Mouse (Mus musculus): ENCODE data around the gene Cdc6. TPM values are rescaled to one million over a fixed set of nuclear protein-coding genes. Genes with fewer than 3 reads are reported as not detected.

Gene Cdc6
- polyA plus RNA-seq, 1 experiment: 55.8 TPM

DNA sequence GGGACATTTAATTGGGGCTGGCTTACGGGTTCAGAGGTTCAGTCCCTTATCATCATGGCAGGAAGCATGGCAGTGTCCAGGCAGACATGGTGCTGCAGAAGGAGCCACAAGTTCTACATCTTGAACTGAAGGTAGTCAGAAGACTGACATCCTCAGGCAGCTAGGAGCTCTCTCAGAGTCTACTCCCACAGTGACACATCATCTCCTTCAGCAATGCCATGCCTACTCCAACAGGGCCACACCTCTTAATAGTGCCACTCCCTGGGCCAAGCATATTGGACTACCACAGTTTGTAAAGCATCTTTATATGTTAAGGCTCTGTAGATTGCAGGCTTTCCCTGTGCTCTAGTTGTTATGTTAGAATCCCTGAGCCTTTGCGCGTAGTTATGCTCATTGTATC, 19.9 kb upstream of the Cdc6 start:
- Histone ChIP-seq H3K9ac (ENCODE audit: low read depth, poor library complexity, severe bottlenecking) (no peak overlapping the region), H3K36me3 (ENCODE audit: control insufficient read depth, insufficient read depth, low read length, poor library complexity, severe bottlenecking) (peaks cover 24% of the 10 kb centered on the region), H3K9me3 (replicated peaks; ENCODE audit: control insufficient read depth, insufficient read depth, low read length, poor library complexity, severe bottlenecking) (no peaks in the 10 kb centered on the region), H3K27me3 (ENCODE audit: control insufficient read depth, insufficient read depth, low read length, poor library complexity, severe bottlenecking) (no peaks in the 10 kb centered on the region), H3K4me3 (ENCODE audit: low read depth, low read length) (no peak overlapping the region), H3K4me1 (ENCODE audit: control insufficient read depth, insufficient read depth, low read length) (no peaks in the 10 kb centered on the region), H3K27ac (ENCODE audit: insufficient read depth, low read length) (no peak overlapping the region)
- no peak for TF ChIP-seq POLR2A (IDR thresholded peaks at IDR 0.05; ENCODE audit: insufficient read depth, low read length)
- TF ChIP-seq CTCF (IDR thresholded peaks at IDR 0.05; ENCODE audit: low read depth, low read length): no peak
- no peak for TF ChIP-seq EP300 (IDR thresholded peaks at IDR 0.05; ENCODE audit: insufficient read depth, low read depth, low read length)

DNA sequence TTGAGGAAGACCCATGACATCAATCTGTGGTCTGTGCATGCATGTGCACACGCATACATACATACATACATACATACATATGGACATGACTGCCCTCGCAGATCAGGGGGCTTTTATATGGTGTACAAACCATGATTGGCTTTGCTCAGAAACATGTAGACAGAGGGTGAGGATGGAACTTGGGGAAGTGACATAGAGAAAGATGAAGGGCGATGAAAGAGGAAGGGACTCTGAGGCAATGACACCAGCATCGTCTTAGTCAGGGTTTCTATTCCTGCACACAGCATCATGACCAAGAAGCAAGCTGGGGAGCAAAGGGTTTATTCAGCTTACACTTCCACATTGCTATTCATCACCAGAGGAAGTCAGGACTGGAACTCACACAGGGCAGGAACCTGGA, 18.5 kb upstream of the Cdc6 start:
- peaks cover 30% of the 10 kb centered on the region for H3K36me3 ChIP-seq (ENCODE audit: control insufficient read depth, insufficient read depth, low read length, poor library complexity, severe bottlenecking)
- H3K27me3 ChIP-seq (ENCODE audit: control insufficient read depth, insufficient read depth, low read length, poor library complexity, severe bottlenecking): no peaks in the 10 kb centered on the region
- H3K9ac ChIP-seq (ENCODE audit: low read depth, poor library complexity, severe bottlenecking): no peak overlapping the region
- H3K4me3 ChIP-seq (ENCODE audit: low read depth, low read length): no peak overlapping the region
- no peak overlapping the region for H3K27ac ChIP-seq (ENCODE audit: insufficient read depth, low read length)
- no peaks in the 10 kb centered on the region for H3K4me1 ChIP-seq (ENCODE audit: control insufficient read depth, insufficient read depth, low read length)
- TF ChIP-seq EP300 (IDR thresholded peaks at IDR 0.05; ENCODE audit: insufficient read depth, low read depth, low read length) (no peak), POLR2A (IDR thresholded peaks at IDR 0.05; ENCODE audit: insufficient read depth, low read length) (no peak), CTCF (IDR thresholded peaks at IDR 0.05; ENCODE audit: low read depth, low read length) (no peak)
- no peaks in the 10 kb centered on the region for H3K9me3 ChIP-seq (replicated peaks; ENCODE audit: control insufficient read depth, insufficient read depth, low read length, poor library complexity, severe bottlenecking)

DNA sequence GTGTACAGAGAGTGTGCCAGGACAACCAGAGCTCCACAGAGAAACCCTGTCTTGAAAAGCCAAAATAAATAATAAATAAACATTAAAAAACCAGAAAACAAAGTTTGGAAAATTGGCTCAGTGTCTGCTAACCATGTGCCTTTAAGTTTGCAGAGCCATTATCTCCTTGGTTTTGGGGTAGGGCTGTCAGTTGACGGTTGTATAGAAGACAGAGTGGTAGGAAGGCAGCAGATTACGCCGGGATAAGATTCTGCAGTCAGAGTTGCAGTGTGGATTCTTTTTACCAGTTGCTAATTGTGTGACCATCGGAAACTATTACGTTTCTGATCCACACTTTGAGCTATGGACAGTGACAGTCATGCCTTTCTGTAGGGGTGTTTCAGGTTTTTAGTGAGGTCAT, 17.6 kb upstream of the Cdc6 start:
- H3K27me3 ChIP-seq (ENCODE audit: control insufficient read depth, insufficient read depth, low read length, poor library complexity, severe bottlenecking): no peaks in the 10 kb centered on the region
- no peaks in the 10 kb centered on the region for H3K4me1 ChIP-seq (ENCODE audit: control insufficient read depth, insufficient read depth, low read length)
- peaks cover 27% of the 10 kb centered on the region for H3K36me3 ChIP-seq (ENCODE audit: control insufficient read depth, insufficient read depth, low read length, poor library complexity, severe bottlenecking)
- H3K9ac ChIP-seq (ENCODE audit: low read depth, poor library complexity, severe bottlenecking): no peak overlapping the region
- H3K9me3 ChIP-seq (replicated peaks; ENCODE audit: control insufficient read depth, insufficient read depth, low read length, poor library complexity, severe bottlenecking): no peaks in the 10 kb centered on the region
- TF ChIP-seq EP300 (IDR thresholded peaks at IDR 0.05; ENCODE audit: insufficient read depth, low read depth, low read length) (no peak), POLR2A (IDR thresholded peaks at IDR 0.05; ENCODE audit: insufficient read depth, low read length) (no peak), CTCF (IDR thresholded peaks at IDR 0.05; ENCODE audit: low read depth, low read length) (no peak)
- H3K27ac ChIP-seq (ENCODE audit: insufficient read depth, low read length): no peak overlapping the region
- H3K4me3 ChIP-seq (ENCODE audit: low read depth, low read length): no peak overlapping the region

DNA sequence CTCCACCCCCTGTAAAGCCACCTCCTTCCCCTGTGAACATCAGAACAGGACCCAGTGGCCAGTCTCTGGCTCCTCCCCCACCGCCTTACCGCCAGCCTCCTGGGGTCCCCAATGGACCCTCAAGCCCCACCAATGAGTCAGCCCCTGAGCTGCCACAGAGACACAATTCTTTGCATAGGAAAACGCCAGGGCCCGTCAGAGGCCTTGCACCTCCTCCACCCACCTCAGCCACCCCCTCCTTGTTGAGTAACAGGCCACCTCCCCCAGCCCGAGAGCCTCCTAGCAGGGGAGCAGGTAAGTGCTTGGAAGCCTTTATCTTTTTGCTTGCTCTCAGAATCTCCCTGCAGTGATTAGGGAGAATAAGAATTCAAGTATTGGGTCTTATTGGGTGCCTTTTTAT, 15.2 kb upstream of the Cdc6 start:
- Histone ChIP-seq H3K27me3 (ENCODE audit: control insufficient read depth, insufficient read depth, low read length, poor library complexity, severe bottlenecking) (no peaks in the 10 kb centered on the region), H3K27ac (ENCODE audit: insufficient read depth, low read length) (no peak overlapping the region), H3K4me1 (ENCODE audit: control insufficient read depth, insufficient read depth, low read length) (no peaks in the 10 kb centered on the region), H3K9me3 (replicated peaks; ENCODE audit: control insufficient read depth, insufficient read depth, low read length, poor library complexity, severe bottlenecking) (no peaks in the 10 kb centered on the region), H3K9ac (ENCODE audit: low read depth, poor library complexity, severe bottlenecking) (no peak overlapping the region), H3K4me3 (ENCODE audit: low read depth, low read length) (no peak overlapping the region), H3K36me3 (ENCODE audit: control insufficient read depth, insufficient read depth, low read length, poor library complexity, severe bottlenecking) (peaks cover 34% of the 10 kb centered on the region)
- TF ChIP-seq EP300 (IDR thresholded peaks at IDR 0.05; ENCODE audit: insufficient read depth, low read depth, low read length) (no peak), POLR2A (IDR thresholded peaks at IDR 0.05; ENCODE audit: insufficient read depth, low read length) (no peak), CTCF (IDR thresholded peaks at IDR 0.05; ENCODE audit: low read depth, low read length) (no peak)

DNA sequence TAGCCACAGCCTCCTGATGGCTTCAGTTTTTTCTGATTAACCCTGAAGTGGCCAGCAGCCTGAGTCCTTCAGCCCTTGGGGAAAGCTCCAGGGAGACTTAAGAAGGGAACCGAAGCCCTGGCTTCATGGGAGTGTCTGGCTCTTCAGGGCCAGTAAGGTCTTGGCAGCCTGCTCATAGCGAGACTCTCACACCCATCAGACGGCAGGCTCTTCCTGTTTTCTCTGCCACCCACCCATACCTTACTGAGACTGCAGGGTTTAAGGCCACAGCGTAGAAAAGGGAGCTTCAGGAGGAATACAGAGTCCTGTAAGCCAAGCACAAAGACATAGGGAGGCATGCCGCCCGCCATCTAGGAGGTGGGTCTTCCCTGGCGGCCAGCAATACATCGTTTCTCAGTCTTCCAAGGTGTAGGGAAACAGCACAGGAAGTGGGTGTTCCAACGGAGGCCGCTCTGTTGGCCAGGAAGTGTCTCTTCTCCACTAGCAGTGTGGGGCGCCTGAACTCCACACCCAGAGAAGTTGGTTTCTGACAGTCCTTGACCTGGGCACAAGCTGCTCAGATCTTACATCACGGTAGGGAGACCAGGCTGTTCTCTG, 7.0 kb upstream of the Cdc6 start:
- no peak overlapping the region for H3K27ac ChIP-seq (ENCODE audit: insufficient read depth, low read length)
- TF ChIP-seq POLR2A (IDR thresholded peaks at IDR 0.05; ENCODE audit: insufficient read depth, low read length) (no peak), CTCF (IDR thresholded peaks at IDR 0.05; ENCODE audit: low read depth, low read length) (no peak)
- H3K36me3 ChIP-seq (ENCODE audit: control insufficient read depth, insufficient read depth, low read length, poor library complexity, severe bottlenecking): peaks cover 30% of the 10 kb centered on the region
- H3K4me3 ChIP-seq (ENCODE audit: low read depth, low read length): no peak overlapping the region
- no peaks in the 10 kb centered on the region for H3K9me3 ChIP-seq (replicated peaks; ENCODE audit: control insufficient read depth, insufficient read depth, low read length, poor library complexity, severe bottlenecking)
- H3K4me1 ChIP-seq (ENCODE audit: control insufficient read depth, insufficient read depth, low read length): peaks cover 2% of the 10 kb centered on the region
- no peaks in the 10 kb centered on the region for H3K27me3 ChIP-seq (ENCODE audit: control insufficient read depth, insufficient read depth, low read length, poor library complexity, severe bottlenecking)
- no peak overlapping the region for H3K9ac ChIP-seq (ENCODE audit: low read depth, poor library complexity, severe bottlenecking)

DNA sequence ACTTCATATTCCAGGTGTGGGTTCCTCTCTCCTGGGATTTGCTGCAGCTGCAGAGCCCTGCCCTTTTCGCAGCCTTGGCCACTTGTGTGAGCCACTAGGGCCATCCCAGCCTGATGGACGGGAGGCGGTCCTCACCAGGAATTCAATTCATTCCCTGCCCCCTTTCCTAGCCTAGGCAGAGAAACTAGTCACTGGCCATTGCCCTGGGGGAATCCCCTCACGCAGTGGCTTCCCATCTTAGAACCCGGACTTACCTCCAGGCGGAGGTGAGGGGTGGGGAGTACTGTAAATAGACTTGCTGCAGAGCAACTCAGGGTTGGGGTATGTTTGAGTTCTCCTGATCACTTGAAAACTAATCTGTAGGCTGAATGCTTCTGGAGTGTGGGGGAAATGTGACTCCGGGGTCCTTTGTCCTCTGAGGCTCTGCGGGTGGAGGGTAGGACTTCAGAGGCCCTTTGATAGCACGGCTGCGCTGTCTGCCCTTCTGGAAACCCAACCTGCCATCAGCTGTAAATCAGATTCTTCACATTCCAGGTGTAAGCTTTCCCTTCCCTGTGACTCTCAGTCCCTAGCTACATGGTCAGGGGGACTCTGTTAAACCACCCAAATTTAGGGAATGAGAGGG, 4.9 kb upstream of the Cdc6 start:
- Histone ChIP-seq H3K27ac (ENCODE audit: insufficient read depth, low read length) (peak overlapping the region; percentile 79), H3K9ac (ENCODE audit: low read depth, poor library complexity, severe bottlenecking) (0 out of 2 replicates have a peak overlapping the region, but pooled peaks have one; percentile 33), H3K36me3 (ENCODE audit: control insufficient read depth, insufficient read depth, low read length, poor library complexity, severe bottlenecking) (peaks cover 13% of the 10 kb centered on the region), H3K4me1 (ENCODE audit: control insufficient read depth, insufficient read depth, low read length) (peaks cover 4% of the 10 kb centered on the region), H3K27me3 (ENCODE audit: control insufficient read depth, insufficient read depth, low read length, poor library complexity, severe bottlenecking) (no peaks in the 10 kb centered on the region), H3K9me3 (replicated peaks; ENCODE audit: control insufficient read depth, insufficient read depth, low read length, poor library complexity, severe bottlenecking) (no peaks in the 10 kb centered on the region), H3K4me3 (ENCODE audit: low read depth, low read length) (no peak overlapping the region)
- TF ChIP-seq POLR2A (IDR thresholded peaks at IDR 0.05; ENCODE audit: insufficient read depth, low read length) (no peak), EP300 (IDR thresholded peaks at IDR 0.05; ENCODE audit: insufficient read depth, low read depth, low read length) (0 out of 2 replicates have a peak, but pooled peaks have one; percentile 19)

All from ES-Bruce4 (cell line).